Comparison of ENCODE assay signal across 11 mouse cellular contexts in the genomic region with DNA sequence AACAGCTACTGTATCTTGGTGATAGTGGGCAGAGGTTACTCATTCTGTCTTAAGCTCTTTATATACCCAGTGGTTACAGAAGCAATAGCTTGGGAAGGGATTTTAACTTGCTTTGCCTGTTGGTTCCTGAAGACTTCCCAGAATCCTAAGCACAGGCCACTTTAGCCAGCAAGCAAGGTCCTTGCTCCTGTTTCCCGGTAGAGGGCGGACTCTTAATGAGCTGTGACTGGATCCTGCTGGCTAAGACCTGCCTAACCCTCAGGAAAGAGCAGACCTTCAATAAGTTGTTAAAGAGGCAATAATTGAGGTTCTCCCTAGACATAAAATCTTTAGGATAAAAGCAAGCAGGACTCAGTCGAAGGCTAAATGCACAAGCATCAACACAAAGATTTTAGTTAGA.
DNase-seq lines count a peak whose midpoint lies in the region; ATAC-seq and TF ChIP-seq lines count a peak whose summit lies in the region.
"Had no signal": no experiment of that assay in that cellular context is flagged by ENCODE, and none has a peak within 500 bp of the region (broad histone marks: within the 10 kb centered on the region; RNA-seq: fewer than 3 reads in every experiment).

No protein-coding gene starts in this region.

- DNase-seq in heart, adult 2 months, result no peak
- DNase-seq in heart, postnatal 25 days (ENCODE audit: low spot score), result no peak
- peak; percentile 56 to 61 for DNase-seq in right cerebral cortex, postnatal 10 days (ENCODE audit: low spot score in 2 of 2)
- no peak for DNase-seq in right cerebral cortex, adult 18-20 months
- DNase-seq in forebrain, postnatal 0 days, result peak; percentile 60
- DNase-seq in neural tube, embryonic 11.5 days (ENCODE audit: low spot score), result peak; percentile 49
- DNase-seq in right cerebral cortex, postnatal 36 days (ENCODE audit: low spot score in 2 of 2), result no peak

- WGBS in heart, adult 2 months, result 22% methylated on average over 3 of the region's 3 CpGs
- WGBS in forebrain, postnatal 0 days, result 18% methylated on average over 3 of the region's 3 CpGs
- WGBS in neural tube, embryonic 11.5 days, result 16% methylated on average over 3 of the region's 3 CpGs
- 9% methylated on average over 3 of the region's 3 CpGs for WGBS in intestine, embryonic 16.5 days

- no peaks in the 10 kb centered on the region for H3K79me2 ChIP-seq in heart, adult 2 months (replicated peaks; ENCODE audit: control insufficient read depth, insufficient read depth, low read length)

- no peak overlapping the region for H3K9ac ChIP-seq in heart, adult 2 months (ENCODE audit: low read depth, low read length)
- no peak overlapping the region for H3K9ac ChIP-seq in forebrain, postnatal 0 days
- H3K9ac ChIP-seq in neural tube, embryonic 11.5 days (ENCODE audit: low read length), result no peak overlapping the region
- H3K9ac ChIP-seq in intestine, embryonic 16.5 days (ENCODE audit: low read depth, low read length), result no peak overlapping the region
- H3K9ac ChIP-seq: liver, embryonic 15.5 days had no signal

- TF ChIP-seq CTCF in heart, adult 2 months (IDR thresholded peaks at IDR 0.05), result peak; percentile 77
- TF ChIP-seq CTCF in forebrain, postnatal 0 days (IDR thresholded peaks at IDR 0.05; ENCODE audit: low read depth), result peak; percentile 76

- no peak for TF ChIP-seq EP300 in heart, adult 2 months (IDR thresholded peaks at IDR 0.05; ENCODE audit: insufficient read depth, low read depth, low read length)

- H3K27ac ChIP-seq in heart, adult 2 months, result no peak overlapping the region
- H3K27ac ChIP-seq in forebrain, postnatal 0 days (ENCODE audit: low read depth, low read length), result no peak overlapping the region
- no peak overlapping the region for H3K27ac ChIP-seq in neural tube, embryonic 11.5 days (ENCODE audit: low read depth, low read length)
- no peak overlapping the region for H3K27ac ChIP-seq in intestine, embryonic 16.5 days (ENCODE audit: low read length)
- H3K27ac ChIP-seq: liver, embryonic 15.5 days had no signal

- H3K4me2 ChIP-seq in forebrain, postnatal 0 days (ENCODE audit: low read depth), result no peak overlapping the region
- no peak overlapping the region for H3K4me2 ChIP-seq in neural tube, embryonic 11.5 days (ENCODE audit: low read depth)
- H3K4me2 ChIP-seq in intestine, embryonic 16.5 days (ENCODE audit: low read depth, low read length), result no peak overlapping the region
- H3K4me2 ChIP-seq: liver, embryonic 15.5 days had no signal

- no peak for TF ChIP-seq POLR2A in heart, adult 2 months (IDR thresholded peaks at IDR 0.05; ENCODE audit: insufficient read depth, low read depth, low read length)

- H3K27me3 ChIP-seq in heart, adult 2 months (ENCODE audit: control insufficient read depth, insufficient read depth, low read length), result no peaks in the 10 kb centered on the region
- H3K27me3 ChIP-seq in forebrain, postnatal 0 days (ENCODE audit: insufficient read depth, low read length), result no peaks in the 10 kb centered on the region
- H3K27me3 ChIP-seq in neural tube, embryonic 11.5 days (ENCODE audit: control insufficient read depth, insufficient read depth, low read length), result no peaks in the 10 kb centered on the region
- H3K27me3 ChIP-seq in intestine, embryonic 16.5 days (replicated peaks; ENCODE audit: control insufficient read depth, insufficient read depth, low read length), result no peaks in the 10 kb centered on the region
- H3K27me3 ChIP-seq: CH12.LX; liver, embryonic 15.5 days had no signal

- intact Hi-C loops in heart, adult 2 months (cut with DNase I), result loop anchor here (1.0 to 10.0 kb wide), 2 partner anchors 124 to 387 kb away; a partner anchor contains a TSS
- intact Hi-C loops in heart, postnatal 25 days (cut with DNase I), result loop anchor here (2.0 kb wide), 1 partner anchor 388 kb away; a partner anchor contains a TSS

- no peak overlapping the region for H3K4me3 ChIP-seq in heart, adult 2 months
- no peak overlapping the region for H3K4me3 ChIP-seq in forebrain, postnatal 0 days (ENCODE audit: low read depth, low read length)
- no peak overlapping the region for H3K4me3 ChIP-seq in neural tube, embryonic 11.5 days (ENCODE audit: low read depth, low read length)
- H3K4me3 ChIP-seq in intestine, embryonic 16.5 days (ENCODE audit: low read length), result no peak overlapping the region
- H3K4me3 ChIP-seq: erythroblast, embryonic 14.5 days; liver, embryonic 15.5 days had no signal

- H3K36me3 ChIP-seq in heart, adult 2 months (ENCODE audit: control insufficient read depth, insufficient read depth, low read length), result no peaks in the 10 kb centered on the region
- no peaks in the 10 kb centered on the region for H3K36me3 ChIP-seq in forebrain, postnatal 0 days (ENCODE audit: insufficient read depth)
- no peaks in the 10 kb centered on the region for H3K36me3 ChIP-seq in neural tube, embryonic 11.5 days (ENCODE audit: control insufficient read depth, insufficient read depth, low read length)
- H3K36me3 ChIP-seq in intestine, embryonic 16.5 days (ENCODE audit: control insufficient read depth, insufficient read depth, low read length), result no peaks in the 10 kb centered on the region
- H3K36me3 ChIP-seq: liver, embryonic 15.5 days had no signal

- no peaks in the 10 kb centered on the region for H3K4me1 ChIP-seq in heart, adult 2 months (ENCODE audit: control insufficient read depth, insufficient read depth, low read length)
- no peaks in the 10 kb centered on the region for H3K4me1 ChIP-seq in forebrain, postnatal 0 days (ENCODE audit: insufficient read depth)
- no peaks in the 10 kb centered on the region for H3K4me1 ChIP-seq in neural tube, embryonic 11.5 days (ENCODE audit: control insufficient read depth, insufficient read depth, low read length)
- no peaks in the 10 kb centered on the region for H3K4me1 ChIP-seq in intestine, embryonic 16.5 days (ENCODE audit: control insufficient read depth, insufficient read depth, low read length)
- H3K4me1 ChIP-seq: liver, embryonic 15.5 days had no signal

- no peak for ATAC-seq in forebrain, postnatal 0 days
- no peak for ATAC-seq in neural tube, embryonic 11.5 days (ENCODE audit: insufficient read depth, low FRiP score, low TSS enrichment)
- ATAC-seq in intestine, embryonic 16.5 days, result no peak

- no peaks in the 10 kb centered on the region for H3K9me3 ChIP-seq in forebrain, postnatal 0 days (ENCODE audit: low read length)
- no peaks in the 10 kb centered on the region for H3K9me3 ChIP-seq in neural tube, embryonic 11.5 days (ENCODE audit: control insufficient read depth, low read length)
- H3K9me3 ChIP-seq in intestine, embryonic 16.5 days (ENCODE audit: control insufficient read depth, low read length), result no peaks in the 10 kb centered on the region
- H3K9me3 ChIP-seq: liver, embryonic 15.5 days had no signal

Comparison
In these comparisons a context has a peak if more than half of its experiments do, and no peak if none do; other contexts are left out.
1. DNase-seq: peak in right cerebral cortex, postnatal 10 days (2 of 2), forebrain, postnatal 0 days (single experiment) and neural tube, embryonic 11.5 days (single experiment); none in heart, adult 2 months (0 of 2), heart, postnatal 25 days (single experiment), right cerebral cortex, adult 18-20 months (single experiment) and right cerebral cortex, postnatal 36 days (0 of 2).